Mouse (Mus musculus): ENCODE data around the gene Cep112.

DNA sequence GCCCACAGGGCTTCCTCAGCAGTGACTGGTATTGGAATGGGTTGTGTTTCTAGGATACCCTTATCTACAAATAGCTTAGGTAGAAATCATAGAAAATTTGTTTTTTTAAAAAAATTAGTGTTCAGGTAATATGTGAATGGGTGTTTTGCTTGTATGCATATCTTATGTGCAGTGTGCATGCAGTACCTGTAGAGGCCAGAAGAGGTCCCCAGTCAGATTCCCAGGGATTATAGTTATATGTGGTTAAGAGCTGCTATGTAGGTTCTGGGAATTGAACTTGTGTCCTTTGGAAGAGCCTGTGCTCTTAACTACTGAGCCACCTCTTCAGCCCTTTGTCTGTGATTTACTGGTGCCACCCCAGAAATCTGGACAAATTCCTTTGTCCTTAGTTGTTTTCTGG, 22.2 kb downstream of the Cep112 start:
- TF ChIP-seq CTCF (IDR thresholded peaks at IDR 0.05; ENCODE audit: control insufficient read depth, insufficient read depth, low read length) = 0 out of 2 replicates have a peak, but pooled peaks have one; percentile 2
- TF ChIP-seq POLR2A (IDR thresholded peaks at IDR 0.05; ENCODE audit: borderline replicate concordance, control insufficient read depth, low read depth, low read length) = no peak

Data from bone marrow, adult 2 months (tissue).